Mouse (Mus musculus): ENCODE data around the gene Rbp7.
"Not testable (repeated sequence)": the region's sequence is repeated elsewhere in the genome, so short reads cannot be mapped to it uniquely, and the experiment has no call there.

Rbp7 gene

GRCm38 (mm10) chr4:149454263-149454662 lies 515 bp downstream of the Rbp7 start:
- DNase-seq, result no peak

- DNase-seq, result peak; percentile 85
Measured at GRCm38 (mm10) chr4:149453656-149454055, 1.1 kb downstream of the Rbp7 start.

GRCm38 (mm10) chr4:149450636-149451035 lies 4.1 kb downstream of the Rbp7 start:
- no peak for DNase-seq

GRCm38 (mm10) chr4:149446309-149446708 lies 8.5 kb downstream of the Rbp7 start:
- no peak for DNase-seq

GRCm38 (mm10) chr4:149445868-149446267 lies 8.9 kb downstream of the Rbp7 start:
- peak; percentile 40 for DNase-seq

- DNase-seq, result peak; percentile 87
Measured at GRCm38 (mm10) chr4:149444964-149445701, 9.6 kb downstream of the Rbp7 start.

- no peak for DNase-seq
Measured at GRCm38 (mm10) chr4:149444465-149444864, 10.3 kb downstream of the Rbp7 start.

- no peak for DNase-seq
Measured at GRCm38 (mm10) chr4:149442436-149442835, 12.3 kb downstream of the Rbp7 start.

- no peak for DNase-seq
Measured at GRCm38 (mm10) chr4:149440576-149440975, 14.2 kb downstream of the Rbp7 start.

- DNase-seq, result not testable (repeated sequence)
Measured at GRCm38 (mm10) chr4:149431887-149432286, 22.9 kb downstream of the Rbp7 start.

- DNase-seq, result no peak
Measured at GRCm38 (mm10) chr4:149429592-149429991, 25.2 kb downstream of the Rbp7 start.

- peak; percentile 100 for DNase-seq
Measured at GRCm38 (mm10) chr4:149426325-149427199, 28.2 kb downstream of the Rbp7 start, which contains the start of gene Ube4b. TSS of gene Ube4b (minus strand) at chr4:149426749.

GRCm38 (mm10) chr4:149425801-149426292 lies 28.9 kb downstream of the Rbp7 start:
- no peak for DNase-seq

- DNase-seq, result no peak
Measured at GRCm38 (mm10) chr4:149424755-149425154, 30.0 kb downstream of the Rbp7 start.

GRCm38 (mm10) chr4:149417854-149418365 lies 36.9 kb downstream of the Rbp7 start:
- no peak for DNase-seq

- no peak for DNase-seq
Measured at GRCm38 (mm10) chr4:149416986-149417385, 37.8 kb downstream of the Rbp7 start.

- DNase-seq, result no peak
Measured at GRCm38 (mm10) chr4:149416417-149416816, 38.4 kb downstream of the Rbp7 start.

GRCm38 (mm10) chr4:149415651-149416169 lies 39.1 kb downstream of the Rbp7 start:
- no peak for DNase-seq

- no peak for DNase-seq
Measured at GRCm38 (mm10) chr4:149414259-149414658, 40.5 kb downstream of the Rbp7 start.

- DNase-seq, result no peak
Measured at GRCm38 (mm10) chr4:149409759-149410158, 45.0 kb downstream of the Rbp7 start.

GRCm38 (mm10) chr4:149408331-149408730 lies 46.4 kb downstream of the Rbp7 start:
- no peak for DNase-seq

GRCm38 (mm10) chr4:149407461-149407860 lies 47.3 kb downstream of the Rbp7 start:
- no peak for DNase-seq
